Mouse (Mus musculus) heart, postnatal 0 days (tissue): ENCODE results near the gene Snph. TPM values are rescaled to one million over a fixed set of nuclear protein-coding genes. Genes with fewer than 3 reads are reported as not detected.

Experiments
- ATAC-seq: fragments of 200-750 bp; cut with Nextera tagmentation; 2 replicates; pipeline ENCODE4 v1.8.0; 2017; ENCODE audit warnings: low read depth, moderate number of reproducible peaks, moderate library complexity; ENCODE audit not compliant: insufficient read depth
- DNase-seq: peaks from one replicate; pipeline ENCODE4 v3.0.0-alpha.2; 2016; ENCODE audit warnings: low spot score
- H3K27ac ChIP-seq: fragments of 300-500 bp; sonication (generic); 2 replicates; pipeline ENCODE4 v1.5.1; 2014; ENCODE audit warnings: low read depth, mild to moderate bottlenecking
- H3K27me3 ChIP-seq: fragments of 300-500 bp; sonication (generic); 2 replicates; pipeline ENCODE4 v1.6.1; 2014; ENCODE audit warnings: low read length, mixed read lengths; ENCODE audit not compliant: control insufficient read depth, insufficient read depth
- H3K36me3 ChIP-seq: fragments of 300-500 bp; sonication (generic); replicated peaks from 2 replicates; pipeline ENCODE4 v1.6.1; 2014; ENCODE audit warnings: low read length, mixed read lengths; ENCODE audit not compliant: control insufficient read depth, insufficient read depth
- H3K4me1 ChIP-seq: fragments of 300-500 bp; sonication (generic); 2 replicates; pipeline ENCODE4 v1.6.1; 2014; ENCODE audit warnings: antibody characterized with exemption; ENCODE audit not compliant: control insufficient read depth, insufficient read depth
- H3K4me2 ChIP-seq: fragments of 300-500 bp; sonication (generic); 2 replicates; pipeline ENCODE4 v1.6.1; 2014; ENCODE audit warnings: low read depth, mild to moderate bottlenecking, low read length, moderate library complexity
- H3K4me3 ChIP-seq: fragments of 300-500 bp; sonication (generic); 2 replicates; pipeline ENCODE4 v1.5.1; 2014; ENCODE audit warnings: low read depth, low read length
- H3K9ac ChIP-seq: fragments of 300-500 bp; sonication (generic); replicated peaks from 2 replicates; pipeline ENCODE4 v1.6.1; 2014; ENCODE audit warnings: low read depth, low read length, mixed read lengths
- H3K9me3 ChIP-seq: fragments of 300-500 bp; sonication (generic); replicated peaks from 2 replicates; pipeline ENCODE4 v1.6.1; 2016; ENCODE audit warnings: low read length; ENCODE audit not compliant: control insufficient read depth
- CTCF ChIP-seq: IDR thresholded peaks from 2 replicates; pipeline ENCODE4 v1.5.1; 2016; ENCODE audit warnings: antibody characterized with exemption, control low read depth, low read depth
- EP300 ChIP-seq: IDR thresholded peaks from 2 replicates; pipeline ENCODE4 v1.6.1; 2016; ENCODE audit warnings: antibody characterized with exemption, low read depth
- WGBS: fragments of 180-500 bp; shearing (Covaris S2); extraction: QIAGEN DNeasy Blood & Tissue Kit; methylation state at CpG from one replicate; pipeline ENCODE4 v1.1.7; 2014; 5-methylcytosine and 5-hydroxymethylcytosine counted together
- polyA plus RNA-seq: library from polyadenylated mRNA; unstranded; fragments of >200 nt; fragmentation: Nextera tagmentation; extraction: Ambion mirVana; gene quantifications from 2 replicates; pipeline ENCODE4 v1.2.1, GENCODE M21; 2015
- total RNA-seq: library from RNA; depleted of rRNA; stranded (reverse); fragments of >200 nt; gene quantifications from 2 replicates; pipeline ENCODE4 v1.2.3, GENCODE M21; 2014; ENCODE audit warnings: low replicate concordance

Snph gene
- total and polyA plus RNA-seq, 2 experiments from 2014 or later, result 0.05 to 0.11 TPM

- Histone ChIP-seq H3K9ac (no peak overlapping the region), H3K27ac (no peak overlapping the region), H3K4me1 (no peaks in the 10 kb centered on the region), H3K4me2 (no peak overlapping the region), H3K36me3 (no peaks in the 10 kb centered on the region), H3K4me3 (no peak overlapping the region), H3K9me3 (no peaks in the 10 kb centered on the region), H3K27me3 (no peaks in the 10 kb centered on the region)
- no peak for TF ChIP-seq EP300
- TF ChIP-seq CTCF, result no peak
- no peak for DNase-seq
- no peak for ATAC-seq
- 28% methylated on average over 3 of the region's 3 CpGs for WGBS
These were observed 22.4 kb downstream of the Snph start for GRCm38 (mm10) chr2:151609974-151610373.

GRCm38 (mm10) chr2:151608435-151608834 is 24.0 kb downstream of the Snph start:
- no peaks in the 10 kb centered on the region for H3K27me3 ChIP-seq
- H3K36me3 ChIP-seq, result no peaks in the 10 kb centered on the region
- no peak for TF ChIP-seq CTCF
- no peak for TF ChIP-seq EP300
- no peak for DNase-seq
- no peak overlapping the region for H3K4me2 ChIP-seq
- no peak overlapping the region for H3K4me3 ChIP-seq
- no peak overlapping the region for H3K9ac ChIP-seq
- 55% methylated on average over 1 of the region's 1 CpGs for WGBS
- no peak overlapping the region for H3K27ac ChIP-seq
- H3K4me1 ChIP-seq, result no peaks in the 10 kb centered on the region
- no peak for ATAC-seq
- no peaks in the 10 kb centered on the region for H3K9me3 ChIP-seq

GRCm38 (mm10) chr2:151605437-151605987 is 26.9 kb downstream of the Snph start:
- 36% methylated on average over 11 of the region's 11 CpGs for WGBS
- ATAC-seq, result no peak
- DNase-seq, result no peak

GRCm38 (mm10) chr2:151603630-151604029 is 28.8 kb downstream of the Snph start:
- WGBS, result 39% methylated on average over 4 of the region's 4 CpGs
- no peak for TF ChIP-seq CTCF
- no peak for DNase-seq
- Histone ChIP-seq H3K4me1 (no peaks in the 10 kb centered on the region), H3K27me3 (no peaks in the 10 kb centered on the region), H3K4me2 (no peak overlapping the region), H3K36me3 (no peaks in the 10 kb centered on the region), H3K9ac (no peak overlapping the region), H3K27ac (no peak overlapping the region), H3K9me3 (no peaks in the 10 kb centered on the region), H3K4me3 (no peak overlapping the region)
- ATAC-seq, result no peak

More at GRCm38 (mm10) chr2:151605437-151605987, 26.9 kb downstream of the Snph start:
- TF ChIP-seq EP300 (no peak), CTCF (no peak)
- Histone ChIP-seq H3K9ac (no peak overlapping the region), H3K36me3 (no peaks in the 10 kb centered on the region), H3K4me1 (no peaks in the 10 kb centered on the region), H3K9me3 (no peaks in the 10 kb centered on the region), H3K27ac (no peak overlapping the region), H3K4me2 (no peak overlapping the region), H3K27me3 (no peaks in the 10 kb centered on the region), H3K4me3 (no peak overlapping the region)

- H3K27me3 ChIP-seq, result no peaks in the 10 kb centered on the region
- ATAC-seq (no peak), DNase-seq (no peak)
- no peaks in the 10 kb centered on the region for H3K36me3 ChIP-seq
- H3K9ac ChIP-seq, result no peak overlapping the region
- H3K4me3 ChIP-seq, result no peak overlapping the region
- no peaks in the 10 kb centered on the region for H3K9me3 ChIP-seq
- no peak overlapping the region for H3K27ac ChIP-seq
- H3K4me1 ChIP-seq, result no peaks in the 10 kb centered on the region
- 20% methylated on average over 4 of the region's 4 CpGs for WGBS
- H3K4me2 ChIP-seq, result no peak overlapping the region
- TF ChIP-seq EP300 (no peak), CTCF (no peak)
These were observed 30.3 kb downstream of the Snph start for GRCm38 (mm10) chr2:151602106-151602505.

GRCm38 (mm10) chr2:151598068-151598467 is 34.3 kb downstream of the Snph start:
- DNase-seq (no peak), ATAC-seq (no peak)
- Histone ChIP-seq H3K36me3 (no peaks in the 10 kb centered on the region), H3K4me2 (no peak overlapping the region), H3K9ac (no peak overlapping the region), H3K4me3 (no peak overlapping the region), H3K9me3 (no peaks in the 10 kb centered on the region), H3K4me1 (no peaks in the 10 kb centered on the region), H3K27me3 (no peaks in the 10 kb centered on the region), H3K27ac (no peak overlapping the region)
- TF ChIP-seq CTCF, result no peak
- no peak for TF ChIP-seq EP300
- 56% methylated on average over 2 of the region's 2 CpGs for WGBS
